Mouse (Mus musculus) urinary bladder, adult 18-20 months (tissue): ENCODE results near the gene Zfp790.
"Not testable (repeated sequence)": the region's sequence is repeated elsewhere in the genome, so short reads cannot be mapped to it uniquely, and the experiment has no call there.

Experiments
- DNase-seq, 2 experiments: peaks; one replicate each; pipeline ENCODE4 v3.0.0; 2022; ENCODE audit warnings: low spot score in 2 of 2, mixed read lengths in 2 of 2

Zfp790 gene

GRCm38 (mm10) chr7:29842105-29842504 lies 26.2 kb downstream of the Zfp790 start:
- DNase-seq: no peak

- DNase-seq: no peak
Measured at GRCm38 (mm10) chr7:29844616-29845015, 28.7 kb downstream of the Zfp790 start.

- no peak for DNase-seq
Measured at GRCm38 (mm10) chr7:29852831-29853218, 36.9 kb downstream of the Zfp790 start.

GRCm38 (mm10) chr7:29853219-29853842 lies 37.4 kb downstream of the Zfp790 start, which contains the start of gene Zfp940:
Gene Zfp940, minus strand, starts transcription at chr7:29853669.
- peak; percentile 72 to 79 for DNase-seq

GRCm38 (mm10) chr7:29859532-29860517 lies 43.9 kb downstream of the Zfp790 start, which contains the start of gene Zfp420:
Gene Zfp420, plus strand, starts transcription at chr7:29859979.
- DNase-seq: peak; percentile 62 to 87

GRCm38 (mm10) chr7:29861660-29862059 lies 45.7 kb downstream of the Zfp790 start:
- no peak for DNase-seq

GRCm38 (mm10) chr7:29874256-29874655 lies 58.3 kb downstream of the Zfp790 start:
- no peak for DNase-seq

GRCm38 (mm10) chr7:29877561-29877960 lies 61.6 kb downstream of the Zfp790 start:
- DNase-seq: not testable (repeated sequence)

GRCm38 (mm10) chr7:29880056-29880455 lies 64.1 kb downstream of the Zfp790 start:
- no peak for DNase-seq
